Mouse (Mus musculus) thymus, adult 2 months (tissue): ENCODE measurements around the gene Cpd.

ENCODE experiments used
- CTCF ChIP-seq: fragments of 200-500 bp; IDR thresholded peaks from 2 replicates; pipeline ENCODE4 v1.5.1; 2012; ENCODE audit warnings: mild to moderate bottlenecking, control low read depth, low read length, moderate library complexity, borderline replicate concordance; ENCODE audit not compliant: control insufficient read depth, poor library complexity, insufficient read depth; ENCODE audit errors: extremely low read depth
- POLR2A ChIP-seq: fragments of 200-500 bp; IDR thresholded peaks from 2 replicates; pipeline ENCODE4 v1.6.1; 2012; ENCODE audit warnings: mild to moderate bottlenecking, low read length, control low read depth, moderate library complexity; ENCODE audit not compliant: control insufficient read depth, poor library complexity, insufficient read depth; ENCODE audit errors: extremely low read depth

DNA sequence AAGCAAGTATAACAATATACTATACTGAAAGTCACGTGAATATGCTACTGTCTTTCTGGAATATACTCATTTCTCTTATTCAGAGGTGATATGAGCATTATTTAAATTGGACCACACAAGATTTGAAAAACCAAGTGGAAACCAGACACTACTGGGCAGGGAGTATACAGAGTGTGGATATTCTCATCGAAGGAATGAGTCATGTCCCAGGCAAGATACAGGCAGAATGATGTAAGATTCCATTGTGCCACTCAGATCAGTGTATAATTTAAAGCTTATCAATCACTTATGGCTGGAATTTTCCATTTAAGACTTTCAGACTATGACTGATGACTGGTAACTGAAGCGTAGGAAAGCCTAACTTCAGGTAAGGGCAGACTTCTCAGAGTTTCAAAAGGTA lies 23.2 kb downstream of the Cpd start:
- TF ChIP-seq CTCF (no peak), POLR2A (no peak)
